Mouse (Mus musculus): Measurements from ENCODE around the gene Gm44503. TPM values are rescaled to one million over a fixed set of nuclear protein-coding genes. Genes with fewer than 3 reads are reported as not detected.
A peak's percentile ranks its signal among the peaks of the same experiment; 100 is the strongest.

Gm44503 gene
- total RNA-seq, 2 experiments from 2014 or later = 0.52 TPM; not detected in 1

GRCm38 (mm10) chr9:72972435-72972834, 13.8 kb downstream of the Gm44503 start:
- peak in 1 of 2 experiments; percentile 54 for DNase-seq (ENCODE audit: low spot score in 2 of 2)

DNA sequence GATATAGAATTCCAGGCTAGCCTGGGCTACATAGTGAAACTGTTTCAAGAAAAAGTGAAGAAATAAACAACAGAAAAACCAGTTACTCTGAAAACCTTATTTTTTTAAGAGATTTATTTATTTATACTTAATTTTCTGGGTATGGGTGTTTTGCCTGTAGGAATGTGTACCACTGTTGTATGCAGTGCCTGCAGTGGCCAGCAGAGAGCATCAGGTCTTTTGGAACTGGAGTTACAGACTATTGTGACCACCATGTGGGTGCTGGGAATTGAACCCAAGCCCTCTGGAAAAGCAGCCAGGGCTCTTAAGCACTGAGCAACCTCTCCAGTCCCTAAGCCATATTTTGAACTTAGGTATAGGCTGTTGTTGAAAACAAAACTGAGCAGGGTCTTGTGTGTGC, 14.3 kb downstream of the Gm44503 start:
- no peak for DNase-seq (ENCODE audit: low spot score in 2 of 2)

DNA sequence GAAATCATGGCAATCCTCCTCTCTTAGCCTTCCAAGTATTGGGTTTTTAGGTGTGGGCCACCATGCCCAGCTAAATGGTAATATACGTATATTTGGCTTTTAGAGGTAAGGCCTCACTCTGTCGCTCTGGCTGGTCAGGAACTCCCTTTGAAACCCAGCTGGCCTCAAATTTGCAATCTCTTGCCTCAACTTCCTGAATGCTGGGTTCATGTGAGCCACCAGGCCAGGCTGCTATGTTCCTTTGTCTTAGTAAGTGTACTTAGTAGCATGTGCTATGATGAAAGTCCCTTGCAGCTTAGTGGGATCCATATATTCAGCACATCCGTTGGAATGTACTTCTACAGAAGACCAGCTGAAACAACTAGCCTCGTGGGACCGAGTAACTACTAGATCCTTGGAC, 16.1 kb downstream of the Gm44503 start:
- DNase-seq (ENCODE audit: low spot score in 2 of 2) = no peak

DNA sequence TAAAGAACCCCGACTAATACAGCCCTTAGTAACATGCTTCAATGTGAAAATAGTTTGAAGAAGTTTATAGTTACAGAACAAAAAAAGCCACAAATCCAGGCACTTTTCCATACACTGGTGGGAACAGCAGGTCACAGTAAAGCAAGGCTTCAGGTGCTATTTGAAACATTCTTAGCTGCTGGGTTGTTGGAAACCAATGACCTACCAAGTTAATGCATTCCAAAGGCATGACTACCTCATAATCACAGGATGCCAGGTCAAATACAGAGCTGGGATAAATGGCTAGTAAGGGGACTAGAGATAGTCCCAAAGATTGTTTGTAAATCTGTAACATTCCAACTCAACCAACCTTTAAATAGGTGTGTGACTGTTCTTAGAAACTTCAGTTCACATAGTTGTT, 16.6 kb downstream of the Gm44503 start:
- DNase-seq (ENCODE audit: low spot score in 2 of 2) = no peak

- no peak for DNase-seq (ENCODE audit: low spot score in 2 of 2)
Observed at GRCm38 (mm10) chr9:72983066-72983465, 24.4 kb downstream of the Gm44503 start.

GRCm38 (mm10) chr9:72985250-72986220, 26.9 kb downstream of the Gm44503 start, which contains the start of the genes Ccpg1os and Ccpg1:
Ccpg1os (minus strand) TSS chr9:72985382.
Ccpg1 (plus strand) TSS chr9:72985429.
- DNase-seq (ENCODE audit: low spot score in 2 of 2) = peak; percentile 99

DNA sequence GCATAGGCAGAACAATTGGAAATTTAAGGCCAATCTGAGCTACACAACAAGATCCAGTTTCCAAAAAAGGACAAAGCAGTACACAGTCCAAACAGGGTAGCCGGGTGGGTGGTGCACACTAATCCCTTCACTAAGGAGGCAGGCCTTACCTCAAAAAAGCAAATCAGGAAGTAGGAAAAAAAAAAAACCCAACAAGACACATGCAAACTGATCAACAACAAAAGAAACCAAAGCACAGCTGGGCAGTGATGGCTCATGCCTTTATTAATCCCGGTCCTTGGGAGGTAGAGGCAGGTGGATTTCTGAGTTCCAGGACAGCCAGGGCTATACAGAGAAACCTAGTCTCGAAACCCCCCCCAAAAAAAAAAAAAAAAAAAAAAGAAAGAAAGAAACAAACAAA, 29.1 kb downstream of the Gm44503 start:
- DNase-seq (ENCODE audit: low spot score in 2 of 2) = no peak

DNA sequence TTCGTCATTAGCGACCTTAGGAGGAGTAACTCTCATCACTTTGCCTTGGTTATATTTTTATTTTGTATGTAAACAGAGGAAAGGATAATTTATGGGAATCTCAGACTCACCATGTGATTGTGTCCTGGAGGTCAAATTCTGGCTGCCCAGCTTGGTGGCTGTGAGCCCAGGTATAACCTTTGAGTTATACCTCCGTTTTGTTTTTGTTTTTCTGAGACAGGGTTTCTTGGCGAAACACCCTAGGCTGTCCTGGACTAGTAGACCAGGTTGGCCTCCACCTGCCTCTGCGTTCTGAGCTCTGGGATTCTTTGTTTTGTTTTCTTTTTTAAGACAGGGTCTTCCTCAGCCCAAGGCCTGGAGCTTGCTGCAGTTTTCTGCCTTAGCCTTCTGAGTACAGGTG, 30.1 kb downstream of the Gm44503 start:
- DNase-seq (ENCODE audit: low spot score in 2 of 2) = no peak

DNA sequence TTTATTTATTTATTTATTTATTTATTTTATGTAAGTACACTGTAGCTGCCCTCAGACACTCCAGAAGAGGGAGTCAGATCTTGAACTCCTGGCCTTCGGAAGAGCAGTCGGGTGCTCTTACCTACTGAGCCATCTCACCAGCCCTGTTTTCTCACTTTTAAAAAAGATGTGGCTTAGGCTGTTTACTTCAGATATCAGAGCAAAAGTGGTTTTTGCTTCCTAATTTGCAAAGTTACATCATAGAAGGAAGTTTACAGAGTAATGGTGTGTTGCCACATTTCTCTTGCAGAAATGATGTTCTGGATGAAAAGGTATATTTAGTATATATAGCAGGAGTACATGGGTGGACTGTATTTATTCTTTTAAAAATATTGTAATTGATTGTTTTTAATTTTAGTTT, 32.8 kb downstream of the Gm44503 start:
- no peak for DNase-seq (ENCODE audit: low spot score in 2 of 2)

DNA sequence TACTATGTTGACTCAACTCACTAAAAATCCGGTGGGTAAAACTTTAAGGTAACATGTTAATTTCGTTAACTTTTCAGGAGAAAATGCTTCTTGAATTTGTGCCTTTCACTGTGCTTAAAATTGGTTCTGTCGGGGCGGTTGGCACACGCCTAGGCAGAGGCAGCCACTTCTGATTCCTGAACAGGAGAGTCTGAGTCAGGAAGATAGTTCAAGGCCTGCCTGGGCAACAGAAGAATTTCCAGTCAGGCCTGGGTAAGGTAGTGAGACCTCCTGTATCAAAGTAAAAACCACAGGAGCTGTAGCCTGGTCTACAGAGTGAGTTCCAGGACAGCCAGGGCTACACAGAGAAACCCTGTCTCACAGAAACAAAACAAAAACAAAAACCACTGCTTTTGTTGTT, 33.9 kb downstream of the Gm44503 start:
- no peak for DNase-seq (ENCODE audit: low spot score in 2 of 2)

GRCm38 (mm10) chr9:72996167-72996566, 37.5 kb downstream of the Gm44503 start:
- DNase-seq (ENCODE audit: low spot score in 2 of 2) = no peak

GRCm38 (mm10) chr9:72996806-72997205, 38.2 kb downstream of the Gm44503 start:
- no peak for DNase-seq (ENCODE audit: low spot score in 2 of 2)

DNA sequence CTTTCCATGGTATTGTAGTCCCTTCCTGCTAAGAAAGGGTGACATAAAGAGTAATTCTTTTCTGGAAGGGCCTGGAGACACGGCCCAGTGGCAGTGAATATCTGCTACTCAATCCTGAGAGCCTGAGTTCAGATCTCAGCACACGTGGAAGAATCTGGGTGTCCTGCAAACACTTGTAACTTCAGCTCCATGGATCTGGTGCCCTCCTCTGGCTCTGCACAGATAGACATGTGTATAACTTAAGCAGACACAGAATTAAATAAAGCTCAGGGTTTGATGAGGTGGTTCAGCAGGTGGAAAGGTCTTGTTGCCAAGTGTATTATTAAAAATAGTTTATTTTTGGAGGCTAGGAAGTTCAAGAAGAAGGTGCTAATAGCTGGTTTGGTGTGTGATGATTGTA, 41.8 kb downstream of the Gm44503 start:
- DNase-seq (ENCODE audit: low spot score in 2 of 2) = no peak

- DNase-seq (ENCODE audit: low spot score in 2 of 2) = no peak
Observed at GRCm38 (mm10) chr9:73001314-73002011, 42.8 kb downstream of the Gm44503 start.

GRCm38 (mm10) chr9:73002177-73002576, 43.5 kb downstream of the Gm44503 start:
- DNase-seq (ENCODE audit: low spot score in 2 of 2) = peak in 1 of 2 experiments; percentile 37

DNA sequence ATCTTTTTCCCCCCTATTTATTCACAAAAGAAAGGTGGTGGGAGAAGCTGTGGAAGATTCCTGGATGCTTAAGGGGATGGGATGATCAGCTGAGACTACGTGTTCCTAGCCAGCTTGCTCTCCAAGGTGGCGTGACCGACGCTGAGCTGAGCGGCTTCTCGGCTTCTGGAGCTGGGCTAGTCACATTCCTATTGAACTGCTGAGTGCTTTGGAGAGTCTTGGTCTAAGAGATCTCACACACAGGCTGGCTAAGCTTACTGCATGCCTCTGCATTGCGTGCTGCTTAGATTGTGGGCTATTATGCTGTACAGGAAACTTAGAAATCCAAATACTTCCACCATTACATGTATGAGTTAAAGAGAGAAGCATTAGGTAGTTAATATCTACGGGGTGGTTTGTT, 45.4 kb downstream of the Gm44503 start:
- no peak for DNase-seq (ENCODE audit: low spot score in 2 of 2)

DNA sequence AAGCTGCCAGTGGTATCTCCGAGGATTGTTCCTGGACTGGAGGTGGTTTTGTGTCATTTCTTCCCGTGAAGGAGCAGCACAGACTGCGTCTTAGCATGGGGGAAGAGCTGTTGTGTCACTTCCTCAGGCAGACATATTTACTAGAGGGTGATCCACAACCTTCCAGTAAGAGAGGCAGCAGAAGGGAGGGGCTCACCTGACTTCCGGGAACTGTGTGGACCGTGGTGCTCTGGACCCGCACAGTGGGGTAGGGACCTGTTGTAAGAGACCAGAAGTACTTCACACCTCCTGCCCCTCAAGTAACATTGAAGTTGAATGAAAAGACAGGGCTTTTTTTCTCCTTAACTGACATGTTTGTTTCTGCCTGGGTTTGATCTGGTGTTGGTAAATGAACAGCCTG, 46.5 kb downstream of the Gm44503 start:
- DNase-seq (ENCODE audit: low spot score in 2 of 2) = no peak

DNA sequence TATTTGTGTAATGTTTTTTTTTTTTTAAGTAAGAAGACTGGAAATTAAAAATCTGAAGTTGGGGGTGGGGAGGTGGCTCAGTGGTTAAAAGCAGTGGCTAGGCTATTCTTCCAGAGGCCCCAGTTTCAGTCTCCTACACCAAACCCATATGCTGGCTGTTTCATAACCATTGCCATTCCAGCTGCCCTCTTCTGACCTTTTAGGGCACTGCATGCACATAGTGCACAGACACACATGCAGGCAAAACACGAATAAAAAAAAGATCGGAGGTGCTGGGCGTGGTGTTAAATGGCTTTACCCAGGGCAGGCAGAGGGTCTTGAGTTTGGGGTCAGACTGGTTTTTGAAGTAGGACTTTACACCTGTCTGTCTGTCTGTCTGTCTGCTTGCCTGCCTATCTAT, 47.5 kb downstream of the Gm44503 start:
- DNase-seq (ENCODE audit: low spot score in 2 of 2) = no peak

DNA sequence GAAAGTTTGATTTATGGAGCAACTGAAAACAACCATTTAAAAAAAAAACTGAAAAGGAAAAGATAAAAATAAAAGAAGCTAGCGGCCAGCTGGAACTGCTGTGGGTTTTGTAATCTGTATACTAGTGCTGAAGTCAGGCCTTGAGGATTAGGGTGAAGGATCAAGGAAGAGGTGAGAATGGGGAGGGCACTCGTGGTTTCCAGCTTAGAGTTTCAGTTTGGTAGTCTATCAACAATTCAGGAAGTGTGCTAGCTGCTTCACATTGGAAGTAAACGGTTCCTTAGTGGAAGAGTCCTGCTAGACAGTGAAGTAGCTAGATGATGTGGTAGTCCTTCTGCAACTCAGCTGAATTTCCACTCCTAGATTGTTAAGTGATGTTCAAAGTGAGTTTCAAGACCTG, 49.7 kb downstream of the Gm44503 start:
- no peak for DNase-seq (ENCODE audit: low spot score in 2 of 2)

DNA sequence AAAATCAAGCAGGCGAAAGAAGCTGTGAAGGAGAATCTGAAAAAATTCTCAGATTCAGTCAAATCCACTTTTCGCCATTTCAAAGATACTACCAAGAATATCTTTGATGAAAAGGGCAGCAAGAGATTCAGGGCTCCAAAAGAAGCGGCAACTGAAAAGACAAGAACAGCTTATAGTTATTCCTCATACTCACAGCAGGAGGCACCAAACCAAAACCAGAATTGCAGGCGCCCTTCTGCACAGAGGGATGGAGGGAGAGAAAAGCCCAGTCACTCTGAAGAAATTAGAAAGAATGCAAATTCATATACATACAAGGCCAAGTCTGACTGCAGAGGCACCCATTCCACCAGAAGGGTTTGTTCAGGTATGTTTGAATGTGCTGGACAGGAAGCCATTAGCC, 54.0 kb downstream of the Gm44503 start:
- DNase-seq (ENCODE audit: low spot score in 2 of 2) = no peak

GRCm38 (mm10) chr9:73014724-73015123, 56.1 kb downstream of the Gm44503 start:
- DNase-seq (ENCODE audit: low spot score in 2 of 2) = peak; percentile 52 to 56

GRCm38 (mm10) chr9:73019841-73020240, 61.2 kb downstream of the Gm44503 start:
- no peak for DNase-seq (ENCODE audit: low spot score in 2 of 2)

Data from layer of hippocampus, adult 18-20 months (tissue).